Mouse (Mus musculus) liver, embryonic 14.5 days (tissue): ENCODE data around the gene Camk1. TPM values are rescaled to one million over a fixed set of nuclear protein-coding genes. Genes with fewer than 3 reads are reported as not detected.
"Not testable (repeated sequence)": the region's sequence is repeated elsewhere in the genome, so short reads cannot be mapped to it uniquely, and the experiment has no call there.

Experiments
- ATAC-seq: fragments of 200-750 bp; cut with Nextera tagmentation; 2 replicates; pipeline ENCODE4 v1.8.0; 2017; ENCODE audit warnings: moderate number of reproducible peaks, mild to moderate bottlenecking, moderate library complexity; ENCODE audit not compliant: insufficient read depth
- DNase-seq, 3 experiments: peaks; one replicate each; pipeline ENCODE4 v3.0.0-alpha.2; 2012 to 2013; ENCODE audit warnings: low read depth in 3 of 3, low spot score in 3 of 3
- H3K27ac ChIP-seq: fragments of 300-500 bp; sonication (generic); 2 replicates; pipeline ENCODE4 v1.5.1; 2014; ENCODE audit warnings: moderate library complexity, mild to moderate bottlenecking, control low read depth, inconsistent platforms
- H3K27me3 ChIP-seq: fragments of 300-500 bp; sonication (generic); 2 replicates; pipeline ENCODE4 v1.6.1; 2014; ENCODE audit warnings: mild to moderate bottlenecking, low read length, moderate library complexity; ENCODE audit not compliant: control insufficient read depth, insufficient read depth
- H3K36me3 ChIP-seq: fragments of 300-500 bp; sonication (generic); replicated peaks from 2 replicates; pipeline ENCODE4 v1.6.1; 2014; ENCODE audit warnings: low read depth; ENCODE audit not compliant: control insufficient read depth, insufficient read depth
- H3K4me1 ChIP-seq, 2 experiments: fragments of 200-500 bp in 1 of 2; fragments of 300-500 bp in 1 of 2; sonication (generic) in 1 of 2; replicated peaks; 2 replicates each; pipeline ENCODE4 v1.6.1; 2012 to 2014; ENCODE audit warnings: antibody characterized with exemption in 1 of 2, inconsistent platforms in 1 of 2, low read length in 1 of 2; ENCODE audit not compliant: control insufficient read depth in 2 of 2, insufficient read depth in 2 of 2
- H3K4me2 ChIP-seq: fragments of 300-500 bp; sonication (generic); 2 replicates; pipeline ENCODE4 v1.6.1; 2014; ENCODE audit warnings: low read depth, mild to moderate bottlenecking, control low read depth, moderate library complexity
- H3K4me3 ChIP-seq, 2 experiments: fragments of 200-500 bp in 1 of 2; fragments of 300-500 bp in 1 of 2; sonication (generic) in 1 of 2; 2 replicates each; pipeline ENCODE4 v1.5.1; 2012 to 2014; ENCODE audit warnings: low read depth in 2 of 2, low read length in 2 of 2, mild to moderate bottlenecking in 2 of 2, control low read depth in 1 of 2, inconsistent platforms in 1 of 2, moderate library complexity in 1 of 2; ENCODE audit not compliant: insufficient read depth in 1 of 2
- H3K9ac ChIP-seq: fragments of 300-500 bp; sonication (generic); replicated peaks from 2 replicates; pipeline ENCODE4 v1.6.1; 2014; ENCODE audit warnings: mild to moderate bottlenecking, control low read depth, moderate library complexity
- H3K9me3 ChIP-seq: fragments of 300-500 bp; sonication (generic); 2 replicates; pipeline ENCODE4 v1.6.1; 2016; ENCODE audit warnings: low read length, mixed read lengths; ENCODE audit not compliant: control insufficient read depth
- CTCF ChIP-seq: IDR thresholded peaks from 2 replicates; pipeline ENCODE4 v1.5.1; 2016; ENCODE audit warnings: antibody characterized with exemption, low read depth, control low read depth
- EP300 ChIP-seq: IDR thresholded peaks from 2 replicates; pipeline ENCODE4 v1.6.1; 2016; ENCODE audit warnings: antibody characterized with exemption, low read depth
- WGBS: fragments of 180-500 bp; shearing (Covaris S2); extraction: QIAGEN DNeasy Blood & Tissue Kit; methylation state at CpG from one replicate; pipeline ENCODE4 v1.1.7; 2014; ENCODE audit not compliant: insufficient replicate concordance; 5-methylcytosine and 5-hydroxymethylcytosine counted together
- polyA plus RNA-seq, 2 experiments: library from polyadenylated mRNA; depleted of rRNA in 1 of 2; stranded (reverse) in 1 of 2; unstranded in 1 of 2; fragments of >200 nt; fragmentation: Nextera tagmentation in 1 of 2; extraction: Ambion mirVana in 1 of 2; gene quantifications; 2 replicates each; pipeline versions ENCODE4 v1.2.1 to v1.2.3; 2012 to 2014

Camk1 gene
- polyA plus RNA-seq, 2 experiments, result 9.0 to 16.3 TPM

DNA sequence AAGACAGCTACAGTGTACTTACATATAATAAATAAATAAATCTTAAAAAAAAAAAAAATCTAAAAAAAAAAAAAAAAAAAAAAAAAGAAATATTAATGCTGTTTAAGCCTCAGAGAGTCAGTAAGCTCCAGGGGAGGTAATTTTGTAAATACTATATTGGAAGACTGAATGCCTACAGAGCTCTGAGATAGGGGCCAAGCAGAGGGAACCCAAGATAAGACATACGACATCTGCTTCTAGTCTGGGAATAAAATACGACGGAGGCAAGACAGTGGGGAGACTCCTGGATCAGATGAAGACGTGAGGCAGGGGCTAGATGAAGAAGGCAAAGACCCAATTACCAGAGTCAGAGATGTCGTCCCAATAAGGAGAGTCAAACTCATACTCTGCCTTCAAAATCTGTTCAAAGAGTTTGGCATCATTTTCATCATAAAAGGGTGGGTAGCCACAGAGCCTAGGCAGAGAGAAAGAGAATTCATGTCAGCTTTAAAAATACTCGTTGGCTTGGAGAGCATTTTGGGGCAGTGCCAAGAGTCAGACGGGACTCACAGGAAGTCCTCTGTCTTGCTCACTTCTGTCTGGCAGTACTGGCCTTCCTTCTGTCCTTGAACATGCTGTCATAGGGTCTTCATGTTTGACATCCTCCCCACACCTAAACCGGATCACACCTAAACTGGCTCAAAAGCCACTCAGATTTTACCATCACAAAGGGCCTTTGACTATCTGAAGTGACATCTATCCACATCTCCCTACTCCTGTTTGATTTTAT, 6.7 kb downstream of the Camk1 start:
- Histone ChIP-seq H3K9me3 (no peaks in the 10 kb centered on the region), H3K4me3 (no peak overlapping the region), H3K27ac (no peak overlapping the region), H3K27me3 (no peaks in the 10 kb centered on the region), H3K9ac (no peak overlapping the region), H3K4me2 (no peak overlapping the region), H3K4me1 (peaks cover 2 to 7% of the 10 kb centered on the region in 2 experiments; a peak in 3 of 4 replicates), H3K36me3 (no peaks in the 10 kb centered on the region; the same call in 1 of the 2 replicates)
- WGBS, result 31% methylated on average over 8 of the region's 8 CpGs
- ATAC-seq (peak; percentile 29; the same call in 1 of the 2 replicates), DNase-seq (no peak)
- TF ChIP-seq EP300 (no peak), CTCF (no peak)

GRCm38 (mm10) chr6:113334216-113334615, 9.6 kb downstream of the Camk1 start:
- Histone ChIP-seq H3K4me3 (no peak overlapping the region), H3K27ac (no peak overlapping the region)

GRCm38 (mm10) chr6:113333137-113333950, 10.4 kb downstream of the Camk1 start:
- H3K9ac ChIP-seq, result no peak overlapping the region
- no peak for ATAC-seq
- 82% methylated on average over 14 of the region's 14 CpGs for WGBS

More at GRCm38 (mm10) chr6:113334216-113334615, 9.6 kb downstream of the Camk1 start:
- H3K9me3 ChIP-seq, result no peaks in the 10 kb centered on the region
- ATAC-seq (no peak), DNase-seq (no peak)
- no peak overlapping the region for H3K9ac ChIP-seq
- no peaks in the 10 kb centered on the region; the same call in 1 of the 2 replicates for H3K36me3 ChIP-seq
- peaks cover 2 to 6% of the 10 kb centered on the region in 2 experiments; a peak in 3 of 4 replicates for H3K4me1 ChIP-seq
- TF ChIP-seq CTCF (no peak), EP300 (no peak)
- no peak overlapping the region for H3K4me2 ChIP-seq
- no peaks in the 10 kb centered on the region for H3K27me3 ChIP-seq
- WGBS, result 64% methylated on average over 6 of the region's 6 CpGs

DNA sequence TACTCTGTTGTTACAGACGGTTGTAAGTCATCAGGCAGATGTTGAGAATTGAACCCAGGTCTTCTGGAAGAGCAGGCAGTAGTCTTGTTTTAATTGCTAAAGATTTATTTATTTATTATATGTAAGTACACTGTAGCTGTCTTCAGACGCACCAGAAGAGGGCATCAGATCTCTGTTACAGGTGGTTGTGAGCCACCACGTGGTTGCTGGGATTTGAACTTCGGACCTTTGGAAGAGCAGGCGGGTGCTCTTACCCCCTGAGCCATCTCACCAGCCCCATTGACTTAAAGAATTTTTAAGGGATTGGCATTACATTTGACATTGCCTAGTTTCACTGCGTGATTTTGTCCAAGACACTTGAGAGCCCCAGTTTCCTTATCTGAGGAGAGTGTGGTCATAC, 11.1 kb downstream of the Camk1 start:
- DNase-seq, H3K9me3 ChIP-seq, H3K27me3 ChIP-seq, H3K4me2 ChIP-seq, H3K4me1 ChIP-seq, H3K4me3 ChIP-seq, H3K36me3 ChIP-seq, H3K9ac ChIP-seq, H3K27ac ChIP-seq, ATAC-seq: not testable (repeated sequence)
- TF ChIP-seq CTCF, result peak; percentile 17; the same call in 1 of the 2 replicates
- 66% methylated on average over 6 of the region's 6 CpGs for WGBS

More at GRCm38 (mm10) chr6:113333137-113333950, 10.4 kb downstream of the Camk1 start:
- DNase-seq, result no peak
- Histone ChIP-seq H3K27me3 (no peaks in the 10 kb centered on the region), H3K4me3 (no peak overlapping the region), H3K4me1 (peaks cover 2 to 6% of the 10 kb centered on the region in 2 experiments; a peak in 3 of 4 replicates), H3K4me2 (no peak overlapping the region), H3K36me3 (no peaks in the 10 kb centered on the region; the same call in 1 of the 2 replicates), H3K9me3 (no peaks in the 10 kb centered on the region), H3K27ac (no peak overlapping the region)
- TF ChIP-seq CTCF (no peak), EP300 (no peak)

GRCm38 (mm10) chr6:113331721-113332120, 12.1 kb downstream of the Camk1 start:
- no peak overlapping the region for H3K9ac ChIP-seq
- no peaks in the 10 kb centered on the region; the same call in 1 of the 2 replicates for H3K36me3 ChIP-seq
- no peak for DNase-seq
- no peak overlapping the region for H3K27ac ChIP-seq
- H3K9me3 ChIP-seq, result no peaks in the 10 kb centered on the region
- H3K4me2 ChIP-seq, result no peak overlapping the region
- no peak overlapping the region for H3K4me3 ChIP-seq
- no peaks in the 10 kb centered on the region for H3K27me3 ChIP-seq
- no peak for TF ChIP-seq EP300
- no peak for TF ChIP-seq CTCF
- 79% methylated on average over 11 of the region's 11 CpGs for WGBS
- ATAC-seq, result no peak
- H3K4me1 ChIP-seq, result 0 out of 4 replicates have a peak, but pooled peaks cover 0 to 1% of the 10 kb centered on the region in 2 experiments
